Mouse (Mus musculus) neural tube, embryonic 13.5 days (tissue): ENCODE results near the gene A630023A22Rik. TPM values are rescaled to one million over a fixed set of nuclear protein-coding genes. Genes with fewer than 3 reads are reported as not detected.

Experiments used
- ATAC-seq: fragments of 200-750 bp; cut with Nextera tagmentation; 2 replicates; pipeline ENCODE4 v1.8.0; 2017; ENCODE audit warnings: low read depth, mild to moderate bottlenecking, moderate TSS enrichment, moderate library complexity
- H3K27ac ChIP-seq: fragments of 300-500 bp; sonication (generic); replicated peaks from 2 replicates; pipeline ENCODE4 v1.5.1; 2015; ENCODE audit warnings: moderate library complexity, mild to moderate bottlenecking, inconsistent platforms
- H3K27me3 ChIP-seq: fragments of 300-500 bp; sonication (generic); 2 replicates; pipeline ENCODE4 v1.6.1; 2015; ENCODE audit warnings: mild to moderate bottlenecking, inconsistent platforms
- H3K36me3 ChIP-seq: fragments of 300-500 bp; sonication (generic); 2 replicates; pipeline ENCODE4 v1.6.1; 2015; ENCODE audit warnings: mild to moderate bottlenecking, inconsistent platforms
- H3K4me1 ChIP-seq: fragments of 300-500 bp; sonication (generic); replicated peaks from 2 replicates; pipeline ENCODE4 v1.6.1; 2015; ENCODE audit warnings: inconsistent platforms
- H3K4me2 ChIP-seq: fragments of 300-500 bp; sonication (generic); 2 replicates; pipeline ENCODE4 v1.6.1; 2015; ENCODE audit warnings: inconsistent platforms, mild to moderate bottlenecking, moderate library complexity
- H3K4me3 ChIP-seq: fragments of 300-500 bp; sonication (generic); 2 replicates; pipeline ENCODE4 v1.5.1; 2015; ENCODE audit warnings: mild to moderate bottlenecking, inconsistent platforms
- H3K9ac ChIP-seq: fragments of 300-500 bp; sonication (generic); 2 replicates; pipeline ENCODE4 v1.6.1; 2015; ENCODE audit warnings: moderate library complexity, mild to moderate bottlenecking, inconsistent platforms
- H3K9me3 ChIP-seq: fragments of 300-500 bp; sonication (generic); 2 replicates; pipeline ENCODE4 v1.6.1; 2016; ENCODE audit warnings: inconsistent platforms
- WGBS: fragments of 180-500 bp; shearing (Covaris S2); methylation state at CpG from one replicate; pipeline ENCODE4 v1.1.7; 2015; 5-methylcytosine and 5-hydroxymethylcytosine counted together
- polyA plus RNA-seq: library from polyadenylated mRNA; unstranded; fragments of >200 nt; fragmentation: Nextera tagmentation; extraction: Ambion mirVana; gene quantifications from 2 replicates; pipeline ENCODE4 v1.2.1, GENCODE M21; 2015

A630023A22Rik gene
- polyA plus RNA-seq, 1 experiment from 2014 or later, result not detected

GRCm38 (mm10) chr14:34016381-34016780, 86.2 kb downstream of the A630023A22Rik start, which contains the start of gene Gm5460:
Gm5460 (plus strand) TSS chr14:34016758.
- Histone ChIP-seq H3K9ac (no peak within 1 kb of the TSS), H3K27me3 (no peaks in the 10 kb centered on the region)

GRCm38 (mm10) chr14:34015063-34015462, 87.5 kb downstream of the A630023A22Rik start, which contains the start of gene Gm30083:
Gm30083 (minus strand) TSS chr14:34015182.
- Histone ChIP-seq H3K4me3 (no peak within 1 kb of the TSS), H3K4me2 (no peak within 1 kb of the TSS), H3K27me3 (no peaks in the 10 kb centered on the region), H3K36me3 (no peaks in the 10 kb centered on the region), H3K4me1 (no peaks in the 10 kb centered on the region), H3K9me3 (no peaks in the 10 kb centered on the region), H3K9ac (no peak within 1 kb of the TSS), H3K27ac (no peak within 1 kb of the TSS)
- 86% methylated on average over 3 of the region's 3 CpGs for WGBS
- ATAC-seq, result no peak

More at GRCm38 (mm10) chr14:34016381-34016780, 86.2 kb downstream of the A630023A22Rik start, which contains the start of gene Gm5460:
- 90% methylated on average over 4 of the region's 4 CpGs for WGBS
- no peak within 1 kb of the TSS for H3K4me2 ChIP-seq
- H3K36me3 ChIP-seq, result no peaks in the 10 kb centered on the region
- no peak for ATAC-seq
- no peaks in the 10 kb centered on the region for H3K4me1 ChIP-seq
- H3K9me3 ChIP-seq, result no peaks in the 10 kb centered on the region
- H3K27ac ChIP-seq, result no peak within 1 kb of the TSS
- no peak within 1 kb of the TSS for H3K4me3 ChIP-seq

GRCm38 (mm10) chr14:34002358-34002757, 100.2 kb downstream of the A630023A22Rik start:
- Histone ChIP-seq H3K36me3 (no peaks in the 10 kb centered on the region), H3K4me2 (no peak overlapping the region), H3K9me3 (no peaks in the 10 kb centered on the region), H3K27me3 (no peaks in the 10 kb centered on the region), H3K4me3 (no peak overlapping the region), H3K4me1 (no peaks in the 10 kb centered on the region), H3K27ac (no peak overlapping the region), H3K9ac (no peak overlapping the region)
- WGBS, result 88% methylated on average over 5 of the region's 5 CpGs
- no peak for ATAC-seq

GRCm38 (mm10) chr14:34001445-34001844, 101.1 kb downstream of the A630023A22Rik start:
- no peak for ATAC-seq
- no peaks in the 10 kb centered on the region for H3K4me1 ChIP-seq

More at GRCm38 (mm10) chr14:34001445-34001844, 101.1 kb downstream of the A630023A22Rik start:
- H3K9ac ChIP-seq, result no peak overlapping the region
- no peak overlapping the region for H3K27ac ChIP-seq
- no peaks in the 10 kb centered on the region for H3K9me3 ChIP-seq
- no peaks in the 10 kb centered on the region for H3K27me3 ChIP-seq
- no peak overlapping the region for H3K4me3 ChIP-seq
- H3K36me3 ChIP-seq, result no peaks in the 10 kb centered on the region
- no peak overlapping the region for H3K4me2 ChIP-seq

Other genes starting within 250 kb of the A630023A22Rik start
- gene Gdf10, start 179.2 kb downstream of the A630023A22Rik start, polyA plus RNA-seq, result 9.2 and 9.8 TPM in 2 replicates
- not detected in 2 replicates for gene Gdf2, start 161.7 kb downstream of the A630023A22Rik start, polyA plus RNA-seq
- not detected in 2 replicates for gene Rbp3, start 148.8 kb downstream of the A630023A22Rik start, polyA plus RNA-seq
- gene Zfp488, start 124.0 kb downstream of the A630023A22Rik start, polyA plus RNA-seq, result 0.18 and 0.33 TPM in 2 replicates
- not detected in 2 replicates for gene Gm30083, start 87.6 kb downstream of the A630023A22Rik start, polyA plus RNA-seq
- not detected in 2 replicates for gene Gm5460, start 86.0 kb downstream of the A630023A22Rik start, polyA plus RNA-seq
- not detected in 2 replicates for gene Antxrl, start 50.0 kb downstream of the A630023A22Rik start, polyA plus RNA-seq
- gene Anxa8, start 16.8 kb downstream of the A630023A22Rik start, polyA plus RNA-seq, result not detected in 2 replicates
- 0.11 TPM in 1 of 2 replicates, not detected in the other for gene Npy4r, start 49.7 kb upstream of the A630023A22Rik start, polyA plus RNA-seq
- 3.1 and 3.5 TPM in 2 replicates for gene Gprin2, start 98.9 kb upstream of the A630023A22Rik start, polyA plus RNA-seq
- 0.41 and 0.54 TPM in 2 replicates for gene Syt15, start 116.8 kb upstream of the A630023A22Rik start, polyA plus RNA-seq
- 5.8 and 6.0 TPM in 2 replicates for gene Shld2, start 207.7 kb upstream of the A630023A22Rik start, polyA plus RNA-seq
- 109 and 111 TPM in 2 replicates for gene Glud1, start 208.0 kb upstream of the A630023A22Rik start, polyA plus RNA-seq